Mouse (Mus musculus): ENCODE measurements at regions not wholly inside any gene's neighbourhood (a gene's known extent, or its start where the extent isn't known, plus 50 kb on each side); places are given as distances from the start of the nearest gene placed in this dataset.
A peak's percentile ranks its signal among the peaks of the same experiment; 100 is the strongest.

- no peak for DNase-seq
Observed at GRCm38 (mm10) chr1:75901146-75901545, 355.1 kb downstream of the Slc4a3 start.

- DNase-seq = no peak
Observed at GRCm38 (mm10) chr1:75905699-75906470, 359.8 kb downstream of the Slc4a3 start.

DNA sequence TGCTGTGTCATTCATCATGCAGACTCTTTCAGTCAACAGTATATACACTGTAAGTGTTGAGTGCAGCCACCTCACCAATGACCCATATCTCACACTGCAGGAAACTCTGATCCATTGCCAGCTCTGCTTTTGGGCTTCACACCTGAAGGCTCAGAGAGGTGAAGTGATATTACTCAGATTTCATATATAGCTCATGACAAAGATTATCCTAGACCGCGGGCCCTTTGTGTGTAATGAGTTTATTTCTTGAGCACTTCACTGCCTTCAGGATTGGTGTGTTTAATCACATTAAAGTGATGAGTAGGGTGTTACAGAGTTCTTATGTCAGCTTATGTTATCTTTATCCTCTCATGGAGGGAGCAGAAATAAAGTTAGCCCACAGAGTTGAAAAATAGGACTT, 369.2 kb downstream of the Slc4a3 start:
- DNase-seq = no peak

GRCm38 (mm10) chr1:75916181-75916580, 370.1 kb downstream of the Slc4a3 start:
- no peak for DNase-seq

DNA sequence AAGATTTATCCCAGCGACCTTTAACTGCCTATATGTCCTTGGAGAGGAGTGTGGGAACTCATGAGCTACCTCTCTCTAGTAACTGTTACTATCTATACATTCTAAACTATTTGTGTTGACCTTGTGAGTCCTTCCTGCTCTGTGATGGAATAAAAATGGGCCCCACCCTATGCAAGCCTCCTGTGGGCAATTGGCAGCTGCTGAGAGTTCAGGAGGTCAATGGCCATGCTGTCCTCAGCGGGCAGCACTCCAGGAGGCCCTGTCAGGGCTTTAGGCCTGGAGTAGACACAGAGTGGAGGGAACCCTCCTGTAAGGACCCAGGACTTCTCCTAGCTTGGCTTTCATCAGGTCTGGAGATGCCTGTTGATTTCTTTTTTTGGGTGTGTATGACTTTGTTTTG, 373.1 kb downstream of the Slc4a3 start:
- no peak for DNase-seq

DNA sequence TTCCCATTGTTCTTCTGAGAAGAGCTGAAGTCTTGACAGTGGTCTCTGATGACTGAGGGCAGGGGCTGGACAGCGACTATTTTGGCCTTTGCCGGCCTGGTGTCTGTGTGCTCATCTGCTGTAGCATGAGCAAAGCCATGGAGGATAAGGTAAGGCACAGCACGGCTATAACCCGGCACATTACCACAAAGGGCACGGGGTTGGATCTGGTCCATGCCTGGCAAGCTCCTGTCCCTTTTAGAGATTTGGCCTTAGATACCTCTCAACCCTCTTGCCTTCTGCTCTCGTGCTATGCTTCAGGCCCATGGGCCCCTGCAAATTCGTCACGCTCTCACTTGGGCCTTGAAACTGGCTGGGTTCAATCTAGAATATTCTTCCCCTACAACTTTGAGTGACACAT, 379.0 kb downstream of the Slc4a3 start:
- DNase-seq = no peak

GRCm38 (mm10) chr1:75925802-75926201, 379.7 kb downstream of the Slc4a3 start:
- DNase-seq = peak; percentile 95

DNA sequence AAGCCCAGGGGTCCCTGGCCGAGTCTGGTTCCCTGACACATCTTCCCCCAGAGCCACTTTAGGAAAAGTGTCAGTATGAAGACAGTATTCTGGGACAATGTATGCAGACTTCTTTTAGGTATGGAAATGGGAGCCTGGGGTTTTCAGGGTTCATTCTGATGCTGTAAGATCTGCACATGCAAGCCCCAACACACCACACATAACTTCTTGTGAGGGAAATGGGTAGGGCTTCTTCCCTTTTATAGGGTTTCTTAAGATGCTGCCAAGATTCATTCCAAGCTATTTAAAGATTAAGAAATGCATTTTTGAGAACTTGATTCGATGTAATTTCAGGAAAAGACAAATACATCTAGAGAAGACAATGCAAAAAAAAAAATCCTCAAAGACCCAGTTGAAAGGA, 385.8 kb downstream of the Slc4a3 start:
- DNase-seq = no peak

DNA sequence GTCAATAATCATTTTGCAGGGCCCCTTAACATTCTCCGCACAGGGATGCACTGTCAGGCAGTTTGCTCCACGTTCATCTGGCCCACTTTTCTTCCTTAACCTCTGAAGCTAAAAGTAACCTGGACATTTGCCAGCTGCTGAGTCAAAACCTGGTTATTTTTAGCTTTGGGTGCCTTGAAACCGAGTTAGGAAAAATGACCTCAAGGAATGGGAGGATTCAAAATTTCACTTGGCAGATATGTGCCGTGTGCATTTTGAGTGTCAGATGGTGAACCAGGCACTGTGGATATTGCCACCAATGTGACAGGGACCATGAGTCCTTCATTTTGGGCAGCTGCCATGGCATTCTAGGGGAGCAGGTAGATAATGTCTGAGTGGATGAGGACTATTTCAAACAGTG, 387.8 kb downstream of the Slc4a3 start:
- DNase-seq = peak; percentile 29

DNA sequence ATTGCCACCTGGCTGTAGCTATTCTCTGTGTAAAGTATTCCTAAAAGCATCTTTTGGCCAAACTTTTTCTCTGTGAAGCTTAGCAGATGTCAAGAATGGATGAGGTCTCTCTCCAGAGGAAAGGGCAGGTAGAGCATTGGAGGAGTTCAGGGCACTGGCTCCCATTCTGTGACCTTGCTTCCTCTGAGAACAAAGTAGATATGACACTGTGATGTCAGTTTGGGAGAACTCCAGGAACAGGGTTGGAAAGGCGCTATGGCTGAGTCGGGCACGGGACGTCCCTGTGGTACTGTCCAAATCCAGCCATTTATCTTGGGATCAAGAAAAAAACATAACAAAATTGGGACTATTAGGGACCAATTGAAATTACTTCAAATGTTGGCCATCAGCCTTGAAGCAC, 388.7 kb downstream of the Slc4a3 start:
- no peak for DNase-seq

GRCm38 (mm10) chr1:75935866-75936265, 389.8 kb downstream of the Slc4a3 start:
- no peak for DNase-seq

DNA sequence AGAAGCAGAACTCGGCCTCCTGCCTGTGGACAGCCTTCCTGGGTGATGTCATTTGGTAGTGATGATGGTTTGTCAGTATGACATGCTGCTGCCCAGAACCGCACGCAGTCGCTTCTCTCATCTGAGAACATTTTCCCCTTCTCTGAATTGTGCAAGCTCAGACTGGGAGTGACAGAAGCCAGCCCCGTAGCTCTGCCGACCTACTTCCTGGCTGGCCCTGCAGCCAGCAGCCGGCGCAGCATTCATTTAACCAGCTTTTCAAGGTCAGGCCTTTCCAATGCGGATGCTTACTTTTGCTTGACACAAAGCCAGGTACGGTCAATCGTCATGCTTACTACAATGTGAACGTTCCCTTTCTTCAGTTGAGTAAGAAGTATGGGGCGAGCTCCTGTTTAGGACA, 390.5 kb downstream of the Slc4a3 start:
- peak; percentile 49 for DNase-seq

DNA sequence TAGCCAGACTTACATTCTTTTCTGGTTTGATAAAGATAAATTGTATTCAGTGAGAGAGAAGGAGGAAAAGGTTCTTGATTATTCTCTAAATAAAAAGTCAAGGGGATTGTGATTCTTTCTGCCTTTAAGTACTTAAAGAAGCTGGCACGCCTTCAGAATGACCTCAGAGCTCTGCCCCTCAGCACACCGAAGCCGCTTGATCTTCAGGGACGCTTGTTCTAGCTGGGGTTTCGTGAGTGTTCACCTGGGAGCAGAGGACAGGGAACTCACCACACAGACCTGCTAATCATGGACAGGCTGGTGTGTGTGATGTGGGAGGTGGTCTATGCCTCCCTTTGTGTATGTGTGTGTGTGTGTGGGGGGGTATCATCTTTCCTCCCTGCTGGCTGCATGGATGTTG, 391.3 kb downstream of the Slc4a3 start:
- DNase-seq = peak; percentile 20

- DNase-seq = peak; percentile 19
Observed at GRCm38 (mm10) chr1:75946290-75946839, 400.3 kb downstream of the Slc4a3 start.

GRCm38 (mm10) chr1:75978203-75978986, 432.3 kb downstream of the Slc4a3 start:
- DNase-seq = no peak

DNA sequence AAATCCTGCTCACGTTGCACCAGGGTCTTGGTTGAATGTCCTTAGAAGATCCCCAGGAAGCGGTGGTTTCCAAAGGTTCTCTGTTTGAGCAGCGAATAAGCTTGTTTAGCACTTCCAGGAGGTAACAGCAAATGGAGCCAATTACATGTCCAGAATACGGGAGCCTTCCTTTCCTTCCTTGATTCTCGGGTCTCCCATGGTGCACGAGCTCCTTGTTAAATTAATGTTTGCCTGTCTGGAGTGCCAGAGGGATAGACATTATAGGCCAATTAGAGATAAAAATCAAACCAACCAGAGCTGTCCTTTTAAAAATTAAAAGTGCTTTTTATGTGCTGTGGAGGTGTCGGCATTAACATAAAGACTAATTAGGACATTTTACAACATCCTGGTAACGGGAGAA, 437.0 kb downstream of the Slc4a3 start:
- no peak for DNase-seq

- DNase-seq = no peak
Observed at GRCm38 (mm10) chr1:75983487-75983886, 437.4 kb downstream of the Slc4a3 start.

GRCm38 (mm10) chr1:75988496-75988895, 442.4 kb downstream of the Slc4a3 start:
- DNase-seq = peak; percentile 7

- no peak for DNase-seq
Observed at GRCm38 (mm10) chr1:75992039-75992438, 446.0 kb downstream of the Slc4a3 start.

DNA sequence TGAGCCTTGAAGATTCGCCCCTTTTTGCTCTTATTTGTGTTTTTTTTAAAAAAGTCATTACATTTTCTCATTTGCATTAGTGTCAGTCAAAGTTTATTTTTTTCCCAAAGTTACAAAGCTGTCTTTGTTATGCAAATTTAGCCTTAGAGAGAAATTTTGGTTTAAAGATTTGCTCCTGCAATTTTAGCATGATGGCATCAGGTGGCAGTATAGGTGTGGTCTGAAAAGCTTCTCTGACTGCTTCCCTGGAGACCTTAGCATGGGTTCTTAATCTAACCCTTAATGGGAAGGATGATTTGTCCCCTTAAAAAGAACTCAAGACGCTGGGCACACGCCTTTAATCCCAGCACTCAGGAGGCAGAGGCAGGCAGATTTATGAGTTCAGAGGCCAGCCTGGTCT, 451.2 kb downstream of the Slc4a3 start:
- no peak for DNase-seq

DNA sequence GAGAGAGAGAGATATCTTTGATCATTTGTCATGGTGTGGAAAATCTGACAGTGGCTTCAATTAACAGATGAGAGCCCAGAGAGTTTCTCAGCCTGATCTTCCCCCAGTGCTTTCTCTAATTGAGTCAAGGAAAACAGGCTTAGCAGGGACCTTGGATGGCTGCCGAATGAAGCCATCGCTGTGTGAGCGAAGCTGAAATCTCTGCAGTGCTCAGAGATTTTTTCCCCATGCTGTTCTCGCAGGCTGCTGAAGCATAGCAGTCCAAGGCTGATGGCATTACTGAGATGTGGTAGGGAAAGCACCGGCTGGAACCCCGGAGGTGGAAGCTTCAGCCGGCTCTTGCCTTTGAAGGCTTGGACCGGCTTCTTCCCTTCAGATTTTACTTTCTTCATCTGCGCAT, 455.1 kb downstream of the Slc4a3 start:
- no peak for DNase-seq

DNA sequence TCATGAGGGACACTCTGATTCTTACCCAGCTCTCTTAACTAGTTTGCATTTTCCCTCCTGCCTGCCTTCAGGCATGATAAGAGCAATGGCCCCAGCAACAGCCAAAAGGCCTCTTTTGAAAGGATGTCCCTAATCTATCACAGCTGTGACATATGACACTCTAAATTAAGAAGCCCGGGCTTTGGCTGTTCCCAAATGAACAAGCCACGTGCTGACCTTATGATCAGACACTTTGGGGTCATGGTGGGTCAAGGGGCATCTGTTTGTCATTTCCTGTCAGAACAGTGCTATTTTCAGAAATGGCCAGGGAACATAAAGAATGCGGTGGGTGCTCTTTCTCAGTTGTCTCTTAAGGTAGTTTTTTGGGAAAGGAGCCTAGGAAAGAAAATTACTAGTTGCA, 463.5 kb downstream of the Slc4a3 start:
- peak; percentile 61 for DNase-seq

DNA sequence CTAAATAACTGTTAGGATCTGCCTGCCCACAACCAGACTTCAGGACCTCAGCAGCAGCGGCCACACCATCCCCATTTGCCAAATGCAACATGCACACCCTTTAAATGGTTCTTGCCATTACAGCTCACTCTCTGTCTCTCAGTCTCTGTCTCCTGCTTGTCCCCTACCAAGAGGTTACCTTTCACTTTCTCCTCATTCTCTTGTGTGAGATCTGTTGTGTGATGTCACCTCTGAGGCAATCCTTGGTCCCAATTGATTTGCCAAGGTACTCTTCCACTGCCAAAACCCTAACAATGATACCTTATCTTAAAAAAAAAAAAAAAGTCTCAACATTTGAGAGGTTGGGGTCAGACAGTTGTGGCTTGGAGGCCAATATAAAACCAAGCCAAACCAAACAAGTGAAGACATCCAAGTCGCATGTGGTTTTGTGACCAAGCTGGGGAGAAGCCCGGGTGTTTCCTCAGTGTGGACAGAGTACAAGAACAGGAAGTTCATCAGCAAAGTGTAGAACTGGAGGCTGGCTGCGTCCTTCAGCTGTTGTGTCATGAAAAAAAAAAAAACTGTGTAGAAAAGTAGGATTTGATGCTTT, 464.2 kb downstream of the Slc4a3 start:
- DNase-seq = peak; percentile 36

DNA sequence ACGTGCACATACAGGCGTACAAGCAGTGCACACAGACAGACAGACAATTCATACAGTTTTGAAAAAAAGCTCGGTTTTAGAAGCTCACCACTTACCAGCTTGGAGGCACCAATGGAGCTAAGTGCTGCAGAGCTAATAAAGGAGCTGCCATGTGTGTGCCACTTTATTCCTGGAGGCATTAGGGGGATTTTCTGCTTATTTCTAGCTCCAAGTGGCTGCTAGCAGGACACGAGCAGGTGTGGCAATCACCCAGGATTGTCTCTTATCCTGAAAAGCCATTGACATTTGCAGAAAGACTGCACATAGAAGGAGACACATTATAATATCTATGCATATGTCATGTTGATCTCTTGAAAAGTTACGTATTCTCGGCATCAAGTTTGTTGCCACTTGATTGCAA, 472.5 kb downstream of the Slc4a3 start:
- peak; percentile 14 for DNase-seq
